Mouse (Mus musculus) kidney, embryonic 15.5 days (tissue): ENCODE results near the gene Spag8. TPM values are rescaled to one million over a fixed set of nuclear protein-coding genes. Genes with fewer than 3 reads are reported as not detected.

Source experiments
- ATAC-seq: fragments of 200-750 bp; cut with Nextera tagmentation; replicated peaks from 2 replicates; pipeline ENCODE4 v1.8.0; 2017; ENCODE audit warnings: moderate TSS enrichment; ENCODE audit not compliant: low FRiP score
- H3K27ac ChIP-seq: fragments of 300-500 bp; sonication (generic); 2 replicates; pipeline ENCODE4 v1.5.1; 2015; ENCODE audit warnings: mild to moderate bottlenecking, inconsistent platforms
- H3K27me3 ChIP-seq: fragments of 300-500 bp; sonication (generic); 2 replicates; pipeline ENCODE4 v1.6.1; 2015; ENCODE audit warnings: inconsistent platforms
- H3K36me3 ChIP-seq: fragments of 300-500 bp; sonication (generic); 2 replicates; pipeline ENCODE4 v1.6.1; 2015; ENCODE audit warnings: inconsistent platforms
- H3K4me1 ChIP-seq: fragments of 300-500 bp; sonication (generic); 2 replicates; pipeline ENCODE4 v1.6.1; 2015; ENCODE audit warnings: inconsistent platforms
- H3K4me2 ChIP-seq: fragments of 300-500 bp; sonication (generic); 2 replicates; pipeline ENCODE4 v1.6.1; 2015; ENCODE audit warnings: moderate library complexity, mild to moderate bottlenecking, inconsistent platforms
- H3K4me3 ChIP-seq: fragments of 300-500 bp; sonication (generic); replicated peaks from 2 replicates; pipeline ENCODE4 v1.5.1; 2015; ENCODE audit warnings: mild to moderate bottlenecking, inconsistent platforms
- H3K9ac ChIP-seq: fragments of 300-500 bp; sonication (generic); 2 replicates; pipeline ENCODE4 v1.6.1; 2015; ENCODE audit warnings: mild to moderate bottlenecking, inconsistent platforms
- H3K9me3 ChIP-seq: fragments of 300-500 bp; sonication (generic); replicated peaks from 2 replicates; pipeline ENCODE4 v1.6.1; 2016; ENCODE audit warnings: inconsistent platforms
- WGBS: fragments of 180-500 bp; shearing (Covaris S2); methylation state at CpG from one replicate; pipeline ENCODE4 v1.1.7; 2015; ENCODE audit warnings: mixed read lengths; 5-methylcytosine and 5-hydroxymethylcytosine counted together
- microRNA-seq: library from miRNA; unstranded; fragments of <30 nt; microRNA quantifications from one replicate; pipeline ENCODE4, GENCODE M21; 2016
- polyA plus RNA-seq: library from polyadenylated mRNA; unstranded; fragments of >200 nt; fragmentation: Nextera tagmentation; extraction: Ambion mirVana; gene quantifications from 2 replicates; pipeline ENCODE4 v1.2.1, GENCODE M21; 2015

Gene Spag8
- polyA plus RNA-seq, 1 experiment from 2014 or later = 1.4 TPM

GRCm38 (mm10) chr4:43629106-43629817, 24.1 kb downstream of the Spag8 start:
- ATAC-seq = no peak
- peaks cover 17% of the 10 kb centered on the region; the same call in 1 of the 2 replicates for H3K27me3 ChIP-seq
- peaks cover 31% of the 10 kb centered on the region for H3K4me1 ChIP-seq
- no peak overlapping the region for H3K4me3 ChIP-seq
- no peak overlapping the region for H3K4me2 ChIP-seq
- H3K9me3 ChIP-seq = peaks cover 9% of the 10 kb centered on the region
- H3K9ac ChIP-seq = no peak overlapping the region
- 48% methylated on average over 20 of the region's 20 CpGs for WGBS
- no peaks in the 10 kb centered on the region for H3K36me3 ChIP-seq
- H3K27ac ChIP-seq = no peak overlapping the region

GRCm38 (mm10) chr4:43620146-43620778, 33.1 kb downstream of the Spag8 start:
- no peaks in the 10 kb centered on the region for H3K27me3 ChIP-seq
- no peaks in the 10 kb centered on the region for H3K4me1 ChIP-seq
- H3K36me3 ChIP-seq = no peaks in the 10 kb centered on the region
- H3K9me3 ChIP-seq = peaks cover 4% of the 10 kb centered on the region; the same call in 1 of the 2 replicates
- no peak for ATAC-seq
- no peak overlapping the region for H3K4me2 ChIP-seq
- H3K4me3 ChIP-seq = no peak overlapping the region
- no peak overlapping the region for H3K27ac ChIP-seq
- WGBS = 79% methylated on average over 4 of the region's 4 CpGs
- H3K9ac ChIP-seq = no peak overlapping the region

GRCm38 (mm10) chr4:43613060-43613730, 40.2 kb downstream of the Spag8 start:
- no peak for ATAC-seq
- H3K4me3 ChIP-seq = no peak overlapping the region
- H3K9ac ChIP-seq = no peak overlapping the region
- H3K27me3 ChIP-seq = no peaks in the 10 kb centered on the region
- no peaks in the 10 kb centered on the region for H3K36me3 ChIP-seq
- no peaks in the 10 kb centered on the region for H3K9me3 ChIP-seq
- 62% methylated on average over 3 of the region's 3 CpGs for WGBS
- H3K4me2 ChIP-seq = no peak overlapping the region
- no peak overlapping the region for H3K27ac ChIP-seq
- no peaks in the 10 kb centered on the region for H3K4me1 ChIP-seq

GRCm38 (mm10) chr4:43612534-43612933, 40.9 kb downstream of the Spag8 start:
- no peaks in the 10 kb centered on the region for H3K4me1 ChIP-seq
- no peaks in the 10 kb centered on the region for H3K9me3 ChIP-seq
- no peak overlapping the region for H3K27ac ChIP-seq
- 74% methylated on average over 10 of the region's 10 CpGs for WGBS
- no peaks in the 10 kb centered on the region for H3K27me3 ChIP-seq
- ATAC-seq = no peak
- H3K36me3 ChIP-seq = no peaks in the 10 kb centered on the region
- no peak overlapping the region for H3K4me2 ChIP-seq
- H3K4me3 ChIP-seq = no peak overlapping the region
- H3K9ac ChIP-seq = no peak overlapping the region

- H3K9ac ChIP-seq = no peak overlapping the region
- H3K4me2 ChIP-seq = no peak overlapping the region
- no peak for ATAC-seq
- no peak overlapping the region for H3K4me3 ChIP-seq
- WGBS = 56% methylated on average over 9 of the region's 9 CpGs
- H3K36me3 ChIP-seq = no peaks in the 10 kb centered on the region
- H3K4me1 ChIP-seq = peaks cover 3% of the 10 kb centered on the region; the same call in 1 of the 2 replicates
- H3K27ac ChIP-seq = no peak overlapping the region
- H3K9me3 ChIP-seq = no peaks in the 10 kb centered on the region
- H3K27me3 ChIP-seq = no peaks in the 10 kb centered on the region
Observed at GRCm38 (mm10) chr4:43604751-43605685, 48.4 kb downstream of the Spag8 start.

- Histone ChIP-seq H3K36me3 (no peaks in the 10 kb centered on the region), H3K9me3 (no peaks in the 10 kb centered on the region), H3K4me3 (no peak overlapping the region), H3K27me3 (no peaks in the 10 kb centered on the region), H3K4me1 (peaks cover 3% of the 10 kb centered on the region; the same call in 1 of the 2 replicates), H3K4me2 (no peak overlapping the region), H3K27ac (no peak overlapping the region), H3K9ac (no peak overlapping the region)
- no peak for ATAC-seq
- WGBS = 70% methylated on average over 3 of the region's 3 CpGs
Observed at GRCm38 (mm10) chr4:43604099-43604498, 49.3 kb downstream of the Spag8 start.

Small RNA genes lying within 50 kb of the gene (microRNA-seq; reads per million reads assigned to microRNA genes)
- gene Gm25262 = not detected

Other genes with a start within 250 kb of the Spag8 start
- gene Fam166b, start 224.5 kb downstream of the Spag8 start, polyA plus RNA-seq = 0.27 and 0.44 TPM in 2 replicates
- gene Tesk1, start 211.7 kb downstream of the Spag8 start, polyA plus RNA-seq = 5.9 and 7.4 TPM in 2 replicates
- 3.0 and 4.3 TPM in 2 replicates for gene Cd72, start 199.0 kb downstream of the Spag8 start, polyA plus RNA-seq
- not detected in 2 replicates for gene Sit1, start 169.9 kb downstream of the Spag8 start, polyA plus RNA-seq
- gene Ccdc107, start 160.7 kb downstream of the Spag8 start, polyA plus RNA-seq = 69.5 and 72.2 TPM in 2 replicates
- 40.8 and 45.3 TPM in 2 replicates for gene Arhgef39, start 153.9 kb downstream of the Spag8 start, polyA plus RNA-seq
- gene Car9, start 146.6 kb downstream of the Spag8 start, polyA plus RNA-seq = 1.7 and 2.1 TPM in 2 replicates
- gene Tpm2, start 129.8 kb downstream of the Spag8 start, polyA plus RNA-seq = 248 and 303 TPM in 2 replicates
- gene Creb3, start 91.3 kb downstream of the Spag8 start, polyA plus RNA-seq = 61.6 and 66.4 TPM in 2 replicates
- gene Tln1, start 90.9 kb downstream of the Spag8 start, polyA plus RNA-seq = 71.8 and 81.0 TPM in 2 replicates
- 29.3 and 30.7 TPM in 2 replicates for gene Rgp1, start 74.9 kb downstream of the Spag8 start, polyA plus RNA-seq
- 20.4 and 22.7 TPM in 2 replicates for gene Gba2, start 74.7 kb downstream of the Spag8 start, polyA plus RNA-seq
- 1.3 and 2.6 TPM in 2 replicates for gene Msmp, start 69.1 kb downstream of the Spag8 start, polyA plus RNA-seq
- gene Npr2, start 21.7 kb downstream of the Spag8 start, polyA plus RNA-seq = 8.0 and 10.2 TPM in 2 replicates
- gene Hint2, start 2.9 kb upstream of the Spag8 start, polyA plus RNA-seq = 115 and 129 TPM in 2 replicates
- 2.7 and 3.6 TPM in 2 replicates for gene Tmem8b, start 15.4 kb upstream of the Spag8 start, polyA plus RNA-seq
- gene Fam221b, start 15.6 kb upstream of the Spag8 start, polyA plus RNA-seq = 2.7 and 3.3 TPM in 2 replicates
- gene Olfr70, start 47.2 kb upstream of the Spag8 start, polyA plus RNA-seq = not detected in 2 replicates
- gene Olfr71, start 56.7 kb upstream of the Spag8 start, polyA plus RNA-seq = not detected in 2 replicates
- gene Hrct1, start 73.6 kb upstream of the Spag8 start, polyA plus RNA-seq = 0.77 and 1.0 TPM in 2 replicates
- gene Spaar, start 76.4 kb upstream of the Spag8 start, polyA plus RNA-seq = 0.12 and 0.19 TPM in 2 replicates
- not detected in 2 replicates for gene Olfr159, start 117.4 kb upstream of the Spag8 start, polyA plus RNA-seq
- gene Olfr156, start 170.3 kb upstream of the Spag8 start, polyA plus RNA-seq = not detected in 2 replicates
- not detected in 2 replicates for gene Olfr157, start 186.6 kb upstream of the Spag8 start, polyA plus RNA-seq
- not detected in 2 replicates for gene Olfr155, start 198.0 kb upstream of the Spag8 start, polyA plus RNA-seq
- 24.1 and 25.0 TPM in 2 replicates for gene Reck, start 221.9 kb upstream of the Spag8 start, polyA plus RNA-seq